Mouse (Mus musculus): ENCODE measurements at regions not wholly inside any gene's neighbourhood (a gene's known extent, or its start where the extent isn't known, plus 50 kb on each side); places are given as distances from the start of the nearest gene placed in this dataset.

GRCm38 (mm10) chr16:93147525-93148222 is 321.7 kb upstream of the Runx1 start:
- TF ChIP-seq SRF (IDR thresholded peaks at IDR 0.05; ENCODE audit: control insufficient read depth, insufficient read length, low read depth) (no peak), POLR2A (IDR thresholded peaks at IDR 0.05; ENCODE audit: insufficient read length, low read depth) (no peak), MYOD1 (IDR thresholded peaks at IDR 0.05; ENCODE audit: control insufficient read depth in 1 of 3, insufficient read length in 2 of 3, low read depth in 2 of 3) (no peak), CEBPB (IDR thresholded peaks at IDR 0.05; ENCODE audit: insufficient read depth, poor library complexity, severe bottlenecking) (no peak)
